Mouse (Mus musculus) spleen, postnatal 0 days (tissue): ENCODE results near the gene Vmn1r185. TPM values are rescaled to one million over a fixed set of nuclear protein-coding genes. Genes with fewer than 3 reads are reported as not detected.

Source experiments
- polyA plus RNA-seq: library from polyadenylated mRNA; unstranded; fragments of >200 nt; fragmentation: Nextera tagmentation; extraction: Ambion mirVana; gene quantifications from 2 replicates; pipeline ENCODE4 v1.2.1, GENCODE M21; 2015

Vmn1r185 gene
- not detected in 2 replicates for polyA plus RNA-seq

GRCm38 (mm10) chr7:26618364-26618763 lies at the start of gene Vmn1r185:
TSS of gene Vmn1r185 (minus strand) at chr7:26618464.

Other genes with a start within 250 kb of the Vmn1r185 start
- not detected in 2 replicates for gene Nlrp9c, start 214.8 kb downstream of the Vmn1r185 start, polyA plus RNA-seq
- not detected in 2 replicates for gene Nlrp4a, start 183.4 kb downstream of the Vmn1r185 start, polyA plus RNA-seq
- not detected in 2 replicates for gene Nlrp9a, start 83.4 kb downstream of the Vmn1r185 start, polyA plus RNA-seq
- gene Cyp2b23, start 68.0 kb upstream of the Vmn1r185 start, polyA plus RNA-seq = not detected in 2 replicates
- not detected in 2 replicates for gene Cyp2b19, start 138.7 kb upstream of the Vmn1r185 start, polyA plus RNA-seq
- gene Cyp2g1, start 190.4 kb upstream of the Vmn1r185 start, polyA plus RNA-seq = not detected in 2 replicates
- not detected in 2 replicates for gene Cyp2a5, start 216.8 kb upstream of the Vmn1r185 start, polyA plus RNA-seq